ENCODE assay signal across 8 mouse cellular contexts in the genomic region with DNA sequence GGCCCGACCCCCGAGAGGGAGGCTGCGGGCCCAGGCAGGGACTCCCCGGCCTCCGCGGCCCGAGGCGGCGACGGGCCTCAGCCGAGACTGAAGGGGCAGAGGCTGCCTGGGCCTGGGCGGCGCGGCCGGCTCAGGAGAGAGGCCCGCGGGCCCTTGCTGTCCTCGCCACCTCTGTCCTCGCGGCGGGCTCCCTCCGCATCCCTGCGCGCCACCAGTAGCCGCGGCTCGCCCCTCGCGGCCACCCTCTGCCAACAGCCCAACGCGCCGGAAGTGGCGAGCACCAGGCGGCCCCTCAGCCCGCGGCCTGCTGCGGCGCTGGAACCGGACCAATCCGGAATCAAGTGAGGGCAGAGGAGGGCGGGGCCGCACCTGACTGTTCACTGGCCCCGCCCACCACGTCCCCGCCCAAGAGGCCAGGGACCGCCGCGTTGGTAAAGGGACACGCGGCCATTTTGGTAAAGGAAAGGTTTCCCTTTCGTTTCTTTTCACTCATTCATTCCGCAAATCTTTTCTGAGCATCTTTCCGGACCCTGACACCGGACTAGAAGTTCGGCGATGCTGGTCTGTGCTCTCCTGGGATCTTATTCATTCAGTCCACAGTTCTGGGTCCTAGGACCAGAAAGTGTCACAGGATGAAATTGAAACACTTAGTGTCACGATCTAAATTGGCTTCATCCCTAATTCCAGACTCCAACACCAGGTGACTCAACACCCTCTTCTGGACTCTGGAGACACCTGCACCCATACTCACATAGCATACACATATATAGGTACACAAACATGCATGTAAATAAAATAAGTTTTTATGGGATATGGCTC. TPM values are rescaled to one million over a fixed set of nuclear protein-coding genes. Genes with fewer than 3 reads are reported as not detected.
DNase-seq lines count a peak whose midpoint lies in the region; ATAC-seq lines count a peak whose summit lies in the region.

A gene (minus strand): TSS at position 324 of the 819 bp plus-strand sequence.

- H3K4me2 ChIP-seq in hindbrain, embryonic 13.5 days: peak within 1 kb of the TSS; percentile 84

- WGBS in hindbrain, embryonic 13.5 days: under 1% methylated on average over 57 of the region's 57 CpGs

- H3K27me3 ChIP-seq in hindbrain, embryonic 13.5 days: 0 out of 2 replicates have a peak, but pooled peaks cover 2% of the 10 kb centered on the region

- H3K4me1 ChIP-seq in hindbrain, embryonic 13.5 days (replicated peaks): peaks cover 38% of the 10 kb centered on the region

- DNase-seq in NIH3T3 (ENCODE audit: low read depth): peak; percentile 98
- peak; percentile 100 for DNase-seq in cerebellum, postnatal 10 days
- DNase-seq in frontal cortex, postnatal 14 days (ENCODE audit: low spot score in 2 of 2): peak; percentile 89 to 92
- DNase-seq in layer of hippocampus, postnatal 25 days (ENCODE audit: extremely low spot score in 1 of 2, low spot score in 1 of 2): peak; percentile 91 to 92
- DNase-seq in lung, postnatal 25 days (ENCODE audit: low spot score): peak; percentile 96
- DNase-seq in retina, embryonic 14.5 days (ENCODE audit: low spot score): peak; percentile 99
- DNase-seq in thymus, postnatal 4 days: peak; percentile 99

- H3K9me3 ChIP-seq in hindbrain, embryonic 13.5 days: no peaks in the 10 kb centered on the region

- peak within 1 kb of the TSS; percentile 98 for H3K9ac ChIP-seq in hindbrain, embryonic 13.5 days

- peak within 1 kb of the TSS; percentile 93 for H3K27ac ChIP-seq in hindbrain, embryonic 13.5 days

- no peaks in the 10 kb centered on the region for H3K36me3 ChIP-seq in hindbrain, embryonic 13.5 days

- ATAC-seq in hindbrain, embryonic 13.5 days (ENCODE audit: low FRiP score): peak; percentile 97

- H3K4me3 ChIP-seq in hindbrain, embryonic 13.5 days: peak within 1 kb of the TSS; percentile 96

RNA-seq across cellular contexts. Expression of the gene that starts here (rescaled TPM):
- 45.8 and 46.8 TPM in 2 replicates for polyA plus RNA-seq in hindbrain, embryonic 13.5 days (2015; fragmentation: Nextera tagmentation; extraction: Ambion mirVana)
- total RNA-seq in layer of hippocampus, postnatal 25 days (2021): 10 to 100 TPM; 90.6 to 96.2 TPM

Comparison
In these comparisons a context has a peak if more than half of its experiments do, and no peak if none do; other contexts are left out.
1. Peak in every context shown above with its lines: DNase-seq, ATAC-seq, H3K4me3 ChIP-seq and H3K27ac ChIP-seq.